9 mouse cellular contexts compared by ENCODE assay signal in genomic region chr9:67137141-67137540, GRCm38 (mm10).
DNase-seq lines count a peak whose midpoint lies in the region; ATAC-seq and TF ChIP-seq lines count a peak whose summit lies in the region.
"Had no signal": no experiment of that assay in that cellular context is flagged by ENCODE, and none has a peak within 500 bp of the region (broad histone marks: within the 10 kb centered on the region; RNA-seq: fewer than 3 reads in every experiment).

No protein-coding gene starts in this region.

- TF ChIP-seq POLR2A in myocyte (IDR thresholded peaks at IDR 0.05; ENCODE audit: insufficient read length, low read depth) = no peak

- H3ac ChIP-seq in myocyte (ENCODE audit: control insufficient read depth, insufficient read length) = no peak overlapping the region

- peak overlapping the region; percentile 62 for H3K27ac ChIP-seq in hindbrain, embryonic 12.5 days

- peaks cover 21% of the 10 kb centered on the region for H3K4me1 ChIP-seq in hindbrain, embryonic 12.5 days

- H3K9ac ChIP-seq in hindbrain, embryonic 12.5 days = no peak overlapping the region

- H3K27me3 ChIP-seq in hindbrain, embryonic 12.5 days = no peaks in the 10 kb centered on the region; the same call in 1 of the 2 replicates
- H3K27me3 ChIP-seq in myocyte (ENCODE audit: control insufficient read depth, insufficient read depth, insufficient read length) = no peaks in the 10 kb centered on the region

- no peaks in the 10 kb centered on the region for H3K9me3 ChIP-seq in hindbrain, embryonic 12.5 days (replicated peaks)

- H3K36me3 ChIP-seq in hindbrain, embryonic 12.5 days = no peaks in the 10 kb centered on the region
- no peaks in the 10 kb centered on the region for H3K36me3 ChIP-seq in myocyte (ENCODE audit: control insufficient read depth, insufficient read depth)

- no peak for ATAC-seq in cerebellum, adult (ENCODE audit: insufficient number of reproducible peaks, low FRiP score, low TSS enrichment)
- ATAC-seq in hindbrain, embryonic 12.5 days (ENCODE audit: low FRiP score) = no peak

- H3K4me2 ChIP-seq in hindbrain, embryonic 12.5 days (replicated peaks) = no peak overlapping the region
- H3K4me2 ChIP-seq in myocyte (ENCODE audit: low read depth) = peak overlapping the region; percentile 87

- 42% methylated on average over 4 of the region's 4 CpGs for WGBS in hindbrain, embryonic 12.5 days

- H3K79me2 ChIP-seq in myocyte (ENCODE audit: control insufficient read depth, insufficient read depth) = no peaks in the 10 kb centered on the region

- DNase-seq in cerebellum, postnatal 10 days = peak; percentile 24 to 25
- peak; percentile 21 to 56 for DNase-seq in left cerebral cortex, postnatal 14 days (ENCODE audit: low spot score in 2 of 2)
- DNase-seq in left cerebral cortex, adult 11 months (ENCODE audit: low spot score) = no peak
- DNase-seq in adipocyte (ENCODE audit: low spot score) = no peak
- DNase-seq in urinary bladder, postnatal 14 days (ENCODE audit: low spot score) = no peak
- DNase-seq: cerebellum, postnatal 36 days had no signal

- no peak overlapping the region for H3K4me3 ChIP-seq in hindbrain, embryonic 12.5 days
- H3K4me3 ChIP-seq in myocyte = no peak overlapping the region

- intact Hi-C loops in left cerebral cortex, postnatal 14 days (cut with DNase I) = no loop called here

TF ChIP-seq in myocyte, 11 proteins besides CTCF, POLR2A, EP300 and RAD21:
- TF ChIP-seq MYOD1 (IDR thresholded peaks at IDR 0.05; ENCODE audit: control insufficient read depth in 1 of 3, insufficient read length in 2 of 3, low read depth in 2 of 3) (peak; percentile 34 to 76 (median 67)), MYOG (IDR thresholded peaks at IDR 0.05; ENCODE audit: control insufficient read depth in 1 of 3, insufficient read depth in 1 of 3, insufficient read length in 2 of 3, low read depth in 2 of 3) (peak in 1 of 3 experiments; percentile 14), SRF (IDR thresholded peaks at IDR 0.05; ENCODE audit: control insufficient read depth, insufficient read length, low read depth) (no peak), POLR2AphosphoS2 (IDR thresholded peaks at IDR 0.05; ENCODE audit: insufficient read length, low read depth) (no peak), USF1 (IDR thresholded peaks at IDR 0.05; ENCODE audit: low read depth) (peak; percentile 71)

Comparison
In these comparisons a context has a peak if more than half of its experiments do, and no peak if none do; other contexts are left out.
1. DNase-seq: peak in cerebellum, postnatal 10 days (2 of 2) and left cerebral cortex, postnatal 14 days (2 of 2); none in left cerebral cortex, adult 11 months (single experiment), adipocyte (single experiment) and urinary bladder, postnatal 14 days (single experiment).